17 mouse cellular contexts compared by ENCODE assay signal in genomic region chr14:72786929-72787328, GRCm38 (mm10).
"Had no signal": no experiment of that assay in that cellular context is flagged by ENCODE, and none has a peak within 500 bp of the region (broad histone marks: within the 10 kb centered on the region; RNA-seq: fewer than 3 reads in every experiment).

No protein-coding gene starts in this region.

- ATAC-seq: liver, postnatal 0 days; lung, postnatal 0 days; midbrain, embryonic 13.5 days had no signal

- DNase-seq: liver, postnatal 0 days; lung, adult 2 months; lung, postnatal 14 days; lung, postnatal 36 days; right cerebral cortex, postnatal 14 days; thymus, adult 2 months; thymus, postnatal 25 days; thymus, postnatal 4 days had no signal

- H3K9ac ChIP-seq: liver, postnatal 0 days; lung, embryonic 15.5 days; midbrain, embryonic 13.5 days; neural tube, embryonic 12.5 days; stomach, embryonic 15.5 days had no signal

- H3K4me2 ChIP-seq: lung, embryonic 15.5 days; midbrain, embryonic 11.5 days; midbrain, embryonic 13.5 days; neural tube, embryonic 12.5 days; stomach, embryonic 15.5 days had no signal

- H3K27me3 ChIP-seq: lung, embryonic 15.5 days; megakaryocyte, embryonic 14.5 days; midbrain, embryonic 13.5 days; neural tube, embryonic 12.5 days; stomach, embryonic 15.5 days had no signal

- H3K4me1 ChIP-seq: lung, embryonic 15.5 days; midbrain, embryonic 13.5 days; neural tube, embryonic 12.5 days; stomach, embryonic 15.5 days had no signal

- H3K9me3 ChIP-seq: lung, embryonic 15.5 days; megakaryocyte, embryonic 14.5 days; midbrain, embryonic 13.5 days; neural tube, embryonic 12.5 days; stomach, embryonic 15.5 days had no signal

- H3K27ac ChIP-seq: lung, embryonic 15.5 days; macrophage; midbrain, embryonic 13.5 days; neural tube, embryonic 12.5 days; stomach, embryonic 15.5 days; stomach, postnatal 0 days had no signal

- H3K4me3 ChIP-seq: lung, embryonic 15.5 days; megakaryocyte, embryonic 14.5 days; midbrain, embryonic 13.5 days; neural tube, embryonic 12.5 days; stomach, embryonic 15.5 days had no signal

- H3K36me3 ChIP-seq: lung, embryonic 15.5 days; midbrain, embryonic 13.5 days; neural tube, embryonic 12.5 days; stomach, embryonic 15.5 days had no signal
